Mouse (Mus musculus): ENCODE results near the gene Tspear. TPM values are rescaled to one million over a fixed set of nuclear protein-coding genes. Genes with fewer than 3 reads are reported as not detected.
A peak's percentile ranks its signal among the peaks of the same experiment; 100 is the strongest.

The Tspear gene
- 0.25 and 0.38 TPM in 2 replicates for polyA plus RNA-seq (2015; fragmentation: Nextera tagmentation; extraction: Ambion mirVana)

GRCm38 (mm10) chr10:77685895-77686664 lies at the start of gene Tspear:
TSS of gene Tspear (plus strand) at chr10:77686569.
- H3K4me2 ChIP-seq (ENCODE audit: low read depth, low read length), result no peak within 1 kb of the TSS
- 3% methylated on average over 22 of the region's 22 CpGs for WGBS
- peak; percentile 41; the same call in 1 of the 2 replicates for ATAC-seq (ENCODE audit: low read depth)
- no peak within 1 kb of the TSS for H3K9ac ChIP-seq (ENCODE audit: low read length)
- H3K27me3 ChIP-seq (ENCODE audit: control insufficient read depth, insufficient read depth, low read depth, low read length), result peaks cover 32% of the 10 kb centered on the region
- no peak within 1 kb of the TSS for H3K27ac ChIP-seq (ENCODE audit: low read length)
- no peak within 1 kb of the TSS for H3K4me3 ChIP-seq (ENCODE audit: low read length)
- H3K9me3 ChIP-seq (ENCODE audit: control insufficient read depth, low read length), result no peaks in the 10 kb centered on the region
- peaks cover 2% of the 10 kb centered on the region; the same call in 1 of the 2 replicates for H3K4me1 ChIP-seq (replicated peaks; ENCODE audit: control insufficient read depth, insufficient read depth, low read length)
- H3K36me3 ChIP-seq (ENCODE audit: control insufficient read depth, insufficient read depth, low read length), result no peaks in the 10 kb centered on the region

DNA sequence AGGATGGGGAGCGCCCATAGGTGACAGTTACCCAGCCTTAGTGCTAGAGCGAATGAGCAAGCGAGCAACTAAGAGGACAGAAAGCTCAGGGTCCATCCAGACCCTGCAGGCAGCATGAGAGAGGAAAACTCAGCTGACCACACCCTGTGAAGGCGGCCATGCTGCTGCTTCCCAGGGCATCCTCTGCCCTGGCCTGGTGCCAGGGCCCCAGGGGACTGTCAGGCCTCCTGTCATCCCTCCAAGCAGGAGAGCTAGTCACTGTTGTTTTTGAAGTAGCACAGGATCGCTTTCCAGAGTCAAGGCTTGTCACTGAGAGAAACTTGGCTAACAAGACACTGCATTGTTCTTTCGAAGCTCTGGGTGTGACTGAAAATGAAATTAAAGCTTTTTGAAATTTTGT lies 47.4 kb upstream of the Tspear start:
- H3K27ac ChIP-seq (ENCODE audit: low read length), result no peak overlapping the region
- no peak for ATAC-seq (ENCODE audit: low read depth)

GRCm38 (mm10) chr10:77643160-77643559 lies 43.2 kb upstream of the Tspear start:
- Histone ChIP-seq H3K4me1 (replicated peaks; ENCODE audit: control insufficient read depth, insufficient read depth, low read length) (0 out of 2 replicates have a peak, but pooled peaks cover 4% of the 10 kb centered on the region), H3K36me3 (ENCODE audit: control insufficient read depth, insufficient read depth, low read length) (peaks cover 36% of the 10 kb centered on the region), H3K9ac (ENCODE audit: low read length) (no peak overlapping the region), H3K27me3 (ENCODE audit: control insufficient read depth, insufficient read depth, low read depth, low read length) (no peaks in the 10 kb centered on the region), H3K4me2 (ENCODE audit: low read depth, low read length) (no peak overlapping the region), H3K9me3 (ENCODE audit: control insufficient read depth, low read length) (no peaks in the 10 kb centered on the region), H3K27ac (ENCODE audit: low read length) (no peak overlapping the region), H3K4me3 (ENCODE audit: low read length) (no peak overlapping the region)
- ATAC-seq (ENCODE audit: low read depth), result no peak
- WGBS, result 62% methylated on average over 7 of the region's 7 CpGs

More for the DNA sequence above, 47.4 kb upstream of the Tspear start:
- Histone ChIP-seq H3K4me2 (ENCODE audit: low read depth, low read length) (no peak overlapping the region), H3K9ac (ENCODE audit: low read length) (no peak overlapping the region), H3K27me3 (ENCODE audit: control insufficient read depth, insufficient read depth, low read depth, low read length) (no peaks in the 10 kb centered on the region), H3K36me3 (ENCODE audit: control insufficient read depth, insufficient read depth, low read length) (peaks cover 23% of the 10 kb centered on the region), H3K4me3 (ENCODE audit: low read length) (no peak overlapping the region), H3K4me1 (replicated peaks; ENCODE audit: control insufficient read depth, insufficient read depth, low read length) (peaks cover 14% of the 10 kb centered on the region), H3K9me3 (ENCODE audit: control insufficient read depth, low read length) (no peaks in the 10 kb centered on the region)
- WGBS, result 79% methylated on average over 6 of the region's 6 CpGs

DNA sequence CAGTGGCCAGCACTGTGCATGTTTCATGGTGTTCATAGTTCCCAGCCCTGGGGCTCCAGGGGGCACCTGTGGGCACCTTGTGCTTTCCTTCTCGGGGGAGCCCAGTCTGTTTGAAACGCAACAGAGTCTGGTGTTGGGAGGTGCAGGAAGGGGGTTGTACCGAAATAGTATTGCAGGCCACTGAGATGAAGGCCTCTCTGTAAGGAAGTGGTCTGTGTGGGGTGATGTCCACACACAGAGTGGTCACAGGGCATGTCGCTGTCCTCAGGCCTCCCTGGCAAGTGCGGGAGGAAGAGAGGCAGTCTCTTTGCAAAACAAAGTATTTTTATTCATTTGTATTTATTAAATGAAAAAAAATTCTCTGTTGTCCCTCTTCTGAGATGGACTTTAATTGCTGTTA lies 40.8 kb upstream of the Tspear start:
- H3K36me3 ChIP-seq (ENCODE audit: control insufficient read depth, insufficient read depth, low read length), result peaks cover 34% of the 10 kb centered on the region
- ATAC-seq (ENCODE audit: low read depth), result no peak
- H3K4me1 ChIP-seq (replicated peaks; ENCODE audit: control insufficient read depth, insufficient read depth, low read length), result no peaks in the 10 kb centered on the region
- no peaks in the 10 kb centered on the region for H3K27me3 ChIP-seq (ENCODE audit: control insufficient read depth, insufficient read depth, low read depth, low read length)
- no peak overlapping the region for H3K27ac ChIP-seq (ENCODE audit: low read length)
- no peak overlapping the region for H3K4me3 ChIP-seq (ENCODE audit: low read length)
- H3K9ac ChIP-seq (ENCODE audit: low read length), result no peak overlapping the region
- H3K9me3 ChIP-seq (ENCODE audit: control insufficient read depth, low read length), result no peaks in the 10 kb centered on the region
- no peak overlapping the region for H3K4me2 ChIP-seq (ENCODE audit: low read depth, low read length)
- 91% methylated on average over 5 of the region's 5 CpGs for WGBS

- Histone ChIP-seq H3K4me2 (ENCODE audit: low read depth, low read length) (no peak overlapping the region), H3K27me3 (ENCODE audit: control insufficient read depth, insufficient read depth, low read depth, low read length) (no peaks in the 10 kb centered on the region), H3K4me1 (replicated peaks; ENCODE audit: control insufficient read depth, insufficient read depth, low read length) (no peaks in the 10 kb centered on the region), H3K36me3 (ENCODE audit: control insufficient read depth, insufficient read depth, low read length) (peaks cover 26% of the 10 kb centered on the region), H3K9ac (ENCODE audit: low read length) (no peak overlapping the region), H3K4me3 (ENCODE audit: low read length) (no peak overlapping the region), H3K9me3 (ENCODE audit: control insufficient read depth, low read length) (no peaks in the 10 kb centered on the region), H3K27ac (ENCODE audit: low read length) (no peak overlapping the region)
- 61% methylated on average over 1 of the region's 1 CpGs for WGBS
- ATAC-seq (ENCODE audit: low read depth), result no peak
These were observed 38.9 kb upstream of the Tspear start for GRCm38 (mm10) chr10:77647461-77647860.

- Histone ChIP-seq H3K4me2 (ENCODE audit: low read depth, low read length) (no peak overlapping the region), H3K9me3 (ENCODE audit: control insufficient read depth, low read length) (no peaks in the 10 kb centered on the region), H3K4me1 (replicated peaks; ENCODE audit: control insufficient read depth, insufficient read depth, low read length) (no peaks in the 10 kb centered on the region), H3K27me3 (ENCODE audit: control insufficient read depth, insufficient read depth, low read depth, low read length) (no peaks in the 10 kb centered on the region), H3K36me3 (ENCODE audit: control insufficient read depth, insufficient read depth, low read length) (peaks cover 26% of the 10 kb centered on the region), H3K9ac (ENCODE audit: low read length) (no peak overlapping the region), H3K27ac (ENCODE audit: low read length) (no peak overlapping the region), H3K4me3 (ENCODE audit: low read length) (no peak overlapping the region)
- ATAC-seq (ENCODE audit: low read depth), result no peak
- 84% methylated on average over 8 of the region's 8 CpGs for WGBS
These were observed 38.5 kb upstream of the Tspear start for GRCm38 (mm10) chr10:77647901-77648300.

GRCm38 (mm10) chr10:77652046-77652445 lies 34.3 kb upstream of the Tspear start:
- WGBS, result 82% methylated on average over 9 of the region's 9 CpGs
- Histone ChIP-seq H3K9ac (ENCODE audit: low read length) (no peak overlapping the region), H3K4me3 (ENCODE audit: low read length) (no peak overlapping the region), H3K27me3 (ENCODE audit: control insufficient read depth, insufficient read depth, low read depth, low read length) (no peaks in the 10 kb centered on the region), H3K4me1 (replicated peaks; ENCODE audit: control insufficient read depth, insufficient read depth, low read length) (no peaks in the 10 kb centered on the region), H3K9me3 (ENCODE audit: control insufficient read depth, low read length) (no peaks in the 10 kb centered on the region), H3K4me2 (ENCODE audit: low read depth, low read length) (no peak overlapping the region), H3K27ac (ENCODE audit: low read length) (no peak overlapping the region), H3K36me3 (ENCODE audit: control insufficient read depth, insufficient read depth, low read length) (no peaks in the 10 kb centered on the region)
- no peak for ATAC-seq (ENCODE audit: low read depth)

GRCm38 (mm10) chr10:77658286-77658994 lies 27.9 kb upstream of the Tspear start:
- Histone ChIP-seq H3K36me3 (ENCODE audit: control insufficient read depth, insufficient read depth, low read length) (no peaks in the 10 kb centered on the region), H3K9ac (ENCODE audit: low read length) (no peak overlapping the region), H3K4me2 (ENCODE audit: low read depth, low read length) (no peak overlapping the region), H3K4me3 (ENCODE audit: low read length) (no peak overlapping the region), H3K9me3 (ENCODE audit: control insufficient read depth, low read length) (no peaks in the 10 kb centered on the region), H3K4me1 (replicated peaks; ENCODE audit: control insufficient read depth, insufficient read depth, low read length) (no peaks in the 10 kb centered on the region), H3K27ac (ENCODE audit: low read length) (no peak overlapping the region), H3K27me3 (ENCODE audit: control insufficient read depth, insufficient read depth, low read depth, low read length) (no peaks in the 10 kb centered on the region)
- WGBS, result 48% methylated on average over 15 of the region's 15 CpGs
- peak; percentile 92 for ATAC-seq (ENCODE audit: low read depth)

- Histone ChIP-seq H3K27me3 (ENCODE audit: control insufficient read depth, insufficient read depth, low read depth, low read length) (peaks cover 4% of the 10 kb centered on the region), H3K9ac (ENCODE audit: low read length) (no peak overlapping the region), H3K27ac (ENCODE audit: low read length) (no peak overlapping the region), H3K4me3 (ENCODE audit: low read length) (no peak overlapping the region), H3K36me3 (ENCODE audit: control insufficient read depth, insufficient read depth, low read length) (no peaks in the 10 kb centered on the region), H3K4me2 (ENCODE audit: low read depth, low read length) (no peak overlapping the region), H3K9me3 (ENCODE audit: control insufficient read depth, low read length) (no peaks in the 10 kb centered on the region), H3K4me1 (replicated peaks; ENCODE audit: control insufficient read depth, insufficient read depth, low read length) (no peaks in the 10 kb centered on the region)
- 34% methylated on average over 43 of the region's 43 CpGs for WGBS
- ATAC-seq (ENCODE audit: low read depth), result no peak
These were observed 22.3 kb upstream of the Tspear start for GRCm38 (mm10) chr10:77663949-77664665.
